Mouse (Mus musculus) thymus, adult 2 months (tissue): ENCODE results near the gene Prpsap1.

Source experiments
- CTCF ChIP-seq: fragments of 200-500 bp; IDR thresholded peaks from 2 replicates; pipeline ENCODE4 v1.5.1; 2012; ENCODE audit warnings: mild to moderate bottlenecking, control low read depth, low read length, moderate library complexity, borderline replicate concordance; ENCODE audit not compliant: control insufficient read depth, poor library complexity, insufficient read depth; ENCODE audit errors: extremely low read depth
- POLR2A ChIP-seq: fragments of 200-500 bp; IDR thresholded peaks from 2 replicates; pipeline ENCODE4 v1.6.1; 2012; ENCODE audit warnings: mild to moderate bottlenecking, low read length, control low read depth, moderate library complexity; ENCODE audit not compliant: control insufficient read depth, poor library complexity, insufficient read depth; ENCODE audit errors: extremely low read depth

DNA sequence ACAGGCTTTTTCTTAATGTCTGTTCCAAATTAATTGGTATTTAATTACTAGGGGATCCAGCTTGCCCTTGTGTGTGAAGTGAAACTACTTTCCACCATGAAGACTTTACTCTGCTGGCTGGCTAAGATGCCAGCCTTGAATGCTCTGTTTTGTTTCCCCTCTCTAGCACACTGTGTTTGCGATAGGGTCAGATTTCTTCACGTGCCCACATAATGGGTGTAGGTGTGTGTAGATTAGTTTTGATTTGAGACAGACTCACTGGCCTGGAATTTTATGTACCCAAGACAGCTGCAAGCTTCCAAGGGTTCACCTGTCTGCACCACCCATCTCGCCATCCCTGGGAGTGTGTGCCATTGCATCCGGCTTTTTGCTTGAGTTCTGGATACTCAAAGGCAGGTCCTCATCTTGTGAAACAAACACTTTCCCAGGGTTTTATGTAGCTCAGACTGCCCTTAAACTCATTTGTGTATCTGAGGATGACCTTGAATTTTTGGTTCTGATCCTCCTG, 19.6 kb upstream of the Prpsap1 start:
- no peak for TF ChIP-seq CTCF
- no peak for TF ChIP-seq POLR2A
